Mouse (Mus musculus) lung, postnatal 0 days (tissue): Measurements from ENCODE around the gene Glg1. TPM values are rescaled to one million over a fixed set of nuclear protein-coding genes. Genes with fewer than 3 reads are reported as not detected.
"Not testable (repeated sequence)": the region's sequence is repeated elsewhere in the genome, so short reads cannot be mapped to it uniquely, and the experiment has no call there.

Experiments used
- ATAC-seq: fragments of 200-750 bp; cut with Nextera tagmentation; 2 replicates; pipeline ENCODE4 v1.8.0; 2017; ENCODE audit warnings: moderate library complexity
- DNase-seq: peaks from one replicate; pipeline ENCODE4 v3.0.0-alpha.2; 2016; ENCODE audit warnings: low spot score
- H3K27ac ChIP-seq: fragments of 300-500 bp; sonication (generic); 2 replicates; pipeline ENCODE4 v1.5.1; 2014; ENCODE audit warnings: antibody characterized with exemption, mild to moderate bottlenecking, low read length, mixed read lengths
- H3K27me3 ChIP-seq: fragments of 300-500 bp; sonication (generic); replicated peaks from 2 replicates; pipeline ENCODE4 v1.6.1; 2014; ENCODE audit warnings: low read length, mixed read lengths; ENCODE audit not compliant: insufficient read depth
- H3K36me3 ChIP-seq: fragments of 300-500 bp; sonication (generic); 2 replicates; pipeline ENCODE4 v1.6.1; 2014; ENCODE audit warnings: low read length, mixed read lengths; ENCODE audit not compliant: insufficient read depth
- H3K4me1 ChIP-seq: fragments of 300-500 bp; sonication (generic); 2 replicates; pipeline ENCODE4 v1.6.1; 2014; ENCODE audit warnings: antibody characterized with exemption, low read depth, low read length, mixed read lengths; ENCODE audit not compliant: insufficient read depth
- H3K4me2 ChIP-seq: fragments of 300-500 bp; sonication (generic); replicated peaks from 2 replicates; pipeline ENCODE4 v1.6.1; 2014; ENCODE audit warnings: low read depth, mild to moderate bottlenecking, low read length, moderate library complexity, mixed read lengths
- H3K4me3 ChIP-seq: fragments of 300-500 bp; sonication (generic); 2 replicates; pipeline ENCODE4 v1.5.1; 2014; ENCODE audit warnings: low read depth, low read length
- H3K9ac ChIP-seq: fragments of 300-500 bp; sonication (generic); replicated peaks from 2 replicates; pipeline ENCODE4 v1.6.1; 2014; ENCODE audit warnings: low read depth, mild to moderate bottlenecking
- H3K9me3 ChIP-seq: fragments of 300-500 bp; sonication (generic); 2 replicates; pipeline ENCODE4 v1.6.1; 2016; ENCODE audit warnings: low read length, mixed read lengths
- CTCF ChIP-seq: IDR thresholded peaks from 2 replicates; pipeline ENCODE4 v1.5.1; 2016; ENCODE audit warnings: antibody characterized with exemption, mild to moderate bottlenecking
- EP300 ChIP-seq: IDR thresholded peaks from 2 replicates; pipeline ENCODE4 v1.6.1; 2016; ENCODE audit warnings: antibody characterized with exemption, mild to moderate bottlenecking, control low read depth
- WGBS: fragments of 180-500 bp; shearing (Covaris S2); extraction: QIAGEN DNeasy Blood & Tissue Kit; methylation state at CpG from one replicate; pipeline ENCODE4 v1.1.7; 2014; 5-methylcytosine and 5-hydroxymethylcytosine counted together
- polyA plus RNA-seq: library from polyadenylated mRNA; unstranded; fragments of >200 nt; fragmentation: Nextera tagmentation; extraction: Ambion mirVana; gene quantifications from 2 replicates; pipeline ENCODE4 v1.2.1, GENCODE M21; 2015

The Glg1 gene
- polyA plus RNA-seq, 1 experiment from 2014 or later, result 41.6 TPM

GRCm38 (mm10) chr8:111282093-111282492 is 23.1 kb upstream of the Glg1 start:
- ATAC-seq, result no peak
- no peaks in the 10 kb centered on the region for H3K9me3 ChIP-seq
- no peak overlapping the region for H3K4me3 ChIP-seq
- no peak for DNase-seq
- no peak overlapping the region for H3K9ac ChIP-seq
- no peaks in the 10 kb centered on the region for H3K4me1 ChIP-seq
- no peaks in the 10 kb centered on the region for H3K27me3 ChIP-seq
- no peak overlapping the region for H3K27ac ChIP-seq
- no peak for TF ChIP-seq CTCF
- no peak for TF ChIP-seq EP300
- H3K36me3 ChIP-seq, result peaks cover 43% of the 10 kb centered on the region
- no peak overlapping the region for H3K4me2 ChIP-seq
- WGBS, result 90% methylated on average over 3 of the region's 3 CpGs

GRCm38 (mm10) chr8:111268277-111268676 is 9.3 kb upstream of the Glg1 start:
- Histone ChIP-seq H3K4me3 (no peak overlapping the region), H3K4me1 (no peaks in the 10 kb centered on the region), H3K4me2 (no peak overlapping the region), H3K36me3 (no peaks in the 10 kb centered on the region), H3K27me3 (no peaks in the 10 kb centered on the region), H3K9me3 (no peaks in the 10 kb centered on the region), H3K9ac (no peak overlapping the region), H3K27ac (no peak overlapping the region)
- ATAC-seq (no peak), DNase-seq (no peak)
- WGBS, result 63% methylated on average over 2 of the region's 2 CpGs
- TF ChIP-seq EP300 (no peak), CTCF (peak; percentile 28)

- not testable (repeated sequence) for ATAC-seq
- peak; percentile 19 for DNase-seq
Observed at GRCm38 (mm10) chr8:111266161-111266560, 7.1 kb upstream of the Glg1 start.

GRCm38 (mm10) chr8:111264693-111265220 is 5.7 kb upstream of the Glg1 start:
- H3K4me3 ChIP-seq, result no peak overlapping the region
- DNase-seq (no peak), ATAC-seq (no peak)
- H3K36me3 ChIP-seq, result no peaks in the 10 kb centered on the region
- H3K9ac ChIP-seq, result no peak overlapping the region
- H3K27me3 ChIP-seq, result no peaks in the 10 kb centered on the region
- H3K4me2 ChIP-seq, result no peak overlapping the region
- no peak for TF ChIP-seq CTCF
- H3K4me1 ChIP-seq, result no peaks in the 10 kb centered on the region
- H3K9me3 ChIP-seq, result no peaks in the 10 kb centered on the region
- H3K27ac ChIP-seq, result no peak overlapping the region
- 75% methylated on average over 2 of the region's 2 CpGs for whole genome bisulfite sequencing

More at GRCm38 (mm10) chr8:111266161-111266560, 7.1 kb upstream of the Glg1 start:
- H3K4me3 ChIP-seq, H3K9me3 ChIP-seq, H3K27ac ChIP-seq, H3K9ac ChIP-seq, H3K4me2 ChIP-seq, H3K4me1 ChIP-seq, H3K36me3 ChIP-seq, H3K27me3 ChIP-seq: not testable (repeated sequence)
- 66% methylated on average over 7 of the region's 7 CpGs for WGBS

GRCm38 (mm10) chr8:111261981-111262381 is 3.0 kb upstream of the Glg1 start:
- no peak overlapping the region for H3K27ac ChIP-seq
- no peak overlapping the region for H3K9ac ChIP-seq
- TF ChIP-seq CTCF, result no peak
- no peak for TF ChIP-seq EP300
- H3K4me3 ChIP-seq, result no peak overlapping the region
- no peak for ATAC-seq
- WGBS, result 38% methylated on average over 4 of the region's 4 CpGs
- no peaks in the 10 kb centered on the region for H3K27me3 ChIP-seq
- H3K4me1 ChIP-seq, result no peaks in the 10 kb centered on the region
- no peak overlapping the region for H3K4me2 ChIP-seq
- H3K9me3 ChIP-seq, result no peaks in the 10 kb centered on the region
- H3K36me3 ChIP-seq, result no peaks in the 10 kb centered on the region
- DNase-seq, result no peak

- Histone ChIP-seq H3K4me3 (no peak overlapping the region), H3K4me1 (no peaks in the 10 kb centered on the region), H3K4me2 (no peak overlapping the region), H3K9me3 (no peaks in the 10 kb centered on the region), H3K27ac (no peak overlapping the region), H3K36me3 (no peaks in the 10 kb centered on the region), H3K9ac (no peak overlapping the region), H3K27me3 (no peaks in the 10 kb centered on the region)
- ATAC-seq, result no peak
- WGBS, result 96% methylated on average over 5 of the region's 5 CpGs
- no peak for DNase-seq
- TF ChIP-seq EP300, result no peak
- no peak for TF ChIP-seq CTCF
Observed at GRCm38 (mm10) chr8:111260251-111260650, 1.2 kb upstream of the Glg1 start.

GRCm38 (mm10) chr8:111259408-111259741 is 359 bp upstream of the Glg1 start:
- WGBS, result 10% methylated on average over 13 of the region's 13 CpGs
- H3K9me3 ChIP-seq, result no peaks in the 10 kb centered on the region
- no peaks in the 10 kb centered on the region for H3K36me3 ChIP-seq
- no peaks in the 10 kb centered on the region for H3K27me3 ChIP-seq
- H3K4me1 ChIP-seq, result no peaks in the 10 kb centered on the region
- H3K4me3 ChIP-seq, result peak overlapping the region; percentile 98
- peak overlapping the region; percentile 83 for H3K9ac ChIP-seq
- peak overlapping the region; percentile 66 for H3K4me2 ChIP-seq
- no peak for DNase-seq
- ATAC-seq, result peak; percentile 39
- TF ChIP-seq EP300 (no peak), CTCF (no peak)
- H3K27ac ChIP-seq, result peak overlapping the region; percentile 94
